Mouse (Mus musculus) limb, embryonic 13.5 days (tissue): Measurements from ENCODE around the gene Chd1l. TPM values are rescaled to one million over a fixed set of nuclear protein-coding genes. Genes with fewer than 3 reads are reported as not detected.

Experiments used
- ATAC-seq: fragments of 200-750 bp; cut with Nextera tagmentation; 2 replicates; pipeline ENCODE4 v1.8.0; 2017; ENCODE audit warnings: low read depth, moderate number of reproducible peaks, moderate TSS enrichment; ENCODE audit not compliant: low FRiP score
- H3K27ac ChIP-seq: fragments of 300-500 bp; sonication (generic); 2 replicates; pipeline ENCODE4 v1.5.1; 2015; ENCODE audit warnings: inconsistent platforms, mild to moderate bottlenecking, moderate library complexity
- H3K27me3 ChIP-seq: fragments of 300-500 bp; sonication (generic); 2 replicates; pipeline ENCODE4 v1.6.1; 2015; ENCODE audit warnings: mild to moderate bottlenecking, inconsistent platforms
- H3K36me3 ChIP-seq: fragments of 300-500 bp; sonication (generic); 2 replicates; pipeline ENCODE4 v1.6.1; 2015; ENCODE audit warnings: inconsistent platforms, mild to moderate bottlenecking, moderate library complexity
- H3K4me1 ChIP-seq: fragments of 300-500 bp; sonication (generic); 2 replicates; pipeline ENCODE4 v1.6.1; 2015; ENCODE audit warnings: inconsistent platforms
- H3K4me2 ChIP-seq: fragments of 300-500 bp; sonication (generic); replicated peaks from 2 replicates; pipeline ENCODE4 v1.6.1; 2015; ENCODE audit warnings: inconsistent platforms, mild to moderate bottlenecking, moderate library complexity
- H3K4me3 ChIP-seq: fragments of 300-500 bp; sonication (generic); 2 replicates; pipeline ENCODE4 v1.5.1; 2015; ENCODE audit warnings: moderate library complexity, mild to moderate bottlenecking, inconsistent platforms
- H3K9ac ChIP-seq: fragments of 300-500 bp; sonication (generic); 2 replicates; pipeline ENCODE4 v1.6.1; 2015; ENCODE audit warnings: mild to moderate bottlenecking, inconsistent platforms
- H3K9me3 ChIP-seq: fragments of 300-500 bp; sonication (generic); 2 replicates; pipeline ENCODE4 v1.6.1; 2016; ENCODE audit warnings: inconsistent platforms
- WGBS: fragments of 180-500 bp; shearing (Covaris S2); methylation state at CpG from one replicate; pipeline ENCODE4 v1.1.7; 2015; 5-methylcytosine and 5-hydroxymethylcytosine counted together
- polyA plus RNA-seq: library from polyadenylated mRNA; unstranded; fragments of >200 nt; fragmentation: Nextera tagmentation; extraction: Ambion mirVana; gene quantifications from 2 replicates; pipeline ENCODE4 v1.2.1, GENCODE M21; 2015

Chd1l gene
- polyA plus RNA-seq, 1 experiment from 2014 or later, result 15.6 TPM

- WGBS, result 86% methylated on average over 5 of the region's 5 CpGs
Observed at GRCm38 (mm10) chr3:97564588-97564987, 45.4 kb downstream of the Chd1l start.

DNA sequence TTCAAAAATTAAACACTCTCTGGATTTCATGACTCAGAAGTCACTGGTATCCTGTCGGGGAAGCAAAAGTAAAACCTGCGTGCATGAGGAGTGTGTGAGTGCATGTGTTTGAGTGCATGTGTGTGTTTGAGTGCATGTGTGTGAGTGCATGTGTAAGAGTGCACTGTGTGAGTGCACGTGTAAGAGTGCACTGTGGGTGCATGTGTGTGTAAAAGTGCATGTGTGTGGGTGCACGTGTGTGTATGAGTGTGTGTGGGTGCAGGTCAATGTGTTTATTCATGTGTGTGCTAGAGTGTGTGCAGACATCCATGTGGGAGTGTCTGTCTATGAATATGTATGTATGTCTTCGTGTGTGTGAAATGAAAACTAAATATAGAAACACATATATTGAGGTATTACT is 51.4 kb downstream of the Chd1l start:
- no peak for ATAC-seq
- Histone ChIP-seq H3K4me1 (no peaks in the 10 kb centered on the region), H3K27ac (no peak overlapping the region), H3K9me3 (no peaks in the 10 kb centered on the region), H3K9ac (no peak overlapping the region), H3K4me3 (no peak overlapping the region), H3K36me3 (peaks cover 14% of the 10 kb centered on the region), H3K27me3 (no peaks in the 10 kb centered on the region), H3K4me2 (no peak overlapping the region)
- WGBS, result 91% methylated on average over 5 of the region's 5 CpGs

More at GRCm38 (mm10) chr3:97564588-97564987, 45.4 kb downstream of the Chd1l start:
- H3K4me3 ChIP-seq, result no peak overlapping the region
- no peak for ATAC-seq
- no peaks in the 10 kb centered on the region for H3K9me3 ChIP-seq
- no peaks in the 10 kb centered on the region for H3K27me3 ChIP-seq
- no peak overlapping the region for H3K9ac ChIP-seq
- H3K27ac ChIP-seq, result no peak overlapping the region
- peaks cover 20% of the 10 kb centered on the region for H3K36me3 ChIP-seq
- no peaks in the 10 kb centered on the region for H3K4me1 ChIP-seq
- no peak overlapping the region for H3K4me2 ChIP-seq

- no peak for ATAC-seq
- Histone ChIP-seq H3K27ac (no peak overlapping the region; the same call in 1 of the 2 replicates), H3K4me2 (no peak overlapping the region), H3K9me3 (no peaks in the 10 kb centered on the region), H3K4me1 (no peaks in the 10 kb centered on the region), H3K4me3 (no peak overlapping the region), H3K9ac (no peak overlapping the region), H3K27me3 (no peaks in the 10 kb centered on the region), H3K36me3 (no peaks in the 10 kb centered on the region)
- 54% methylated on average over 8 of the region's 8 CpGs for WGBS
Observed at GRCm38 (mm10) chr3:97546205-97546604, 63.8 kb downstream of the Chd1l start.

DNA sequence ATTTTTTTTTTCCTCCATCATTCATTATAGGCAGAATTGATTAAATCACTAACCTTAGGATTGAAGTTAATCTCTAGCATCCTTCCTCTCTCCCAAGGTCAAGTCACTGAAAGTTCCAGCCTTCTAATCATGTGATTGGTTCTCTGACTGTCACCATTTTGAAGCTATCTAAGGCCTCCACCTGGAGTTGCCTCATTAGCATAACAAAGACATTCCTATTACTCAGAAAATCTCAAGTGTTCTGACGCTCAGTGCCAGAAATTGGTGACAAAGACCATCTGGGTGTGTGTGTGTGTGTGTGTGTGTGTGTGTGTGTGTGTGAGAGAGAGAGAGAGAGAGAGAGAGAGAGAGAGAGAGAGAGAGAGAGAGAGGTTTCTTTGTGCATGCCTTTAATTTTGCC is 69.8 kb downstream of the Chd1l start:
- no peaks in the 10 kb centered on the region for H3K9me3 ChIP-seq
- no peak overlapping the region for H3K27ac ChIP-seq
- WGBS, result 46% methylated on average over 1 of the region's 1 CpGs

DNA sequence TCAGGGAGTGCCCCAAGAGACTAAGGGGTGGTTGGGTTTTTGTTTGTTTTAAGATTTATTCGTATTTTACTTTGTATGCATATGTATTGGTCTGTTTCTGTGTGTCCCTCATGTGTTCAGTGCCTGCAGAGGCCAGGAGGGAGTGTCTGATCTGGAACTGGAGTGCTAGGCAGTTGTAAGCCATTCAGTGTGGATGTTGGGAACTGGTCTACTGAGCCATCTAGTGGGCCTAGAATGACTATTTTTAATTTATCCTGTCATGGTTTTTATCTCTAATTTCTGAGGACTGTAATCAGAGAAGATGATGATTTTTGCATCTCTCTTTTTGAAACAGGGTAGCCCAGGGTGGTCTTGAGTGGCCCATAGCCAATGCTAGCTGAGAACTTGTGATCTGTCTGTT is 71.4 kb downstream of the Chd1l start:
- no peak overlapping the region for H3K4me2 ChIP-seq
- no peak for ATAC-seq
- no peaks in the 10 kb centered on the region for H3K36me3 ChIP-seq
- no peaks in the 10 kb centered on the region for H3K4me1 ChIP-seq
- H3K27ac ChIP-seq, result no peak overlapping the region
- H3K9me3 ChIP-seq, result no peaks in the 10 kb centered on the region
- no peak overlapping the region for H3K4me3 ChIP-seq
- H3K27me3 ChIP-seq, result no peaks in the 10 kb centered on the region
- H3K9ac ChIP-seq, result no peak overlapping the region
- WGBS, result 67% methylated on average over 1 of the region's 1 CpGs

More for the DNA sequence above, 69.8 kb downstream of the Chd1l start:
- no peaks in the 10 kb centered on the region for H3K4me1 ChIP-seq
- H3K36me3 ChIP-seq, result no peaks in the 10 kb centered on the region
- ATAC-seq, result no peak
- H3K4me2 ChIP-seq, result no peak overlapping the region
- no peaks in the 10 kb centered on the region for H3K27me3 ChIP-seq
- H3K4me3 ChIP-seq, result no peak overlapping the region
- no peak overlapping the region for H3K9ac ChIP-seq

- 78% methylated on average over 2 of the region's 2 CpGs for WGBS
- H3K27ac ChIP-seq, result no peak overlapping the region
- no peak overlapping the region for H3K4me2 ChIP-seq
- H3K9ac ChIP-seq, result no peak overlapping the region
- no peaks in the 10 kb centered on the region for H3K9me3 ChIP-seq
- no peaks in the 10 kb centered on the region for H3K4me1 ChIP-seq
- no peak for ATAC-seq
- H3K36me3 ChIP-seq, result no peaks in the 10 kb centered on the region
- H3K27me3 ChIP-seq, result no peaks in the 10 kb centered on the region
- no peak overlapping the region for H3K4me3 ChIP-seq
Observed at GRCm38 (mm10) chr3:97537006-97537405, 73.0 kb downstream of the Chd1l start.

- Histone ChIP-seq H3K4me3 (no peak overlapping the region), H3K4me1 (no peaks in the 10 kb centered on the region), H3K4me2 (no peak overlapping the region), H3K27me3 (no peaks in the 10 kb centered on the region), H3K27ac (no peak overlapping the region), H3K9ac (no peak overlapping the region), H3K9me3 (no peaks in the 10 kb centered on the region), H3K36me3 (no peaks in the 10 kb centered on the region)
- ATAC-seq, result no peak
- 89% methylated on average over 5 of the region's 5 CpGs for WGBS
Observed at GRCm38 (mm10) chr3:97535660-97536059, 74.3 kb downstream of the Chd1l start.

- H3K4me3 ChIP-seq, result no peak overlapping the region
- no peaks in the 10 kb centered on the region; the same call in 1 of the 2 replicates for H3K9me3 ChIP-seq
- H3K36me3 ChIP-seq, result no peaks in the 10 kb centered on the region
- H3K9ac ChIP-seq, result no peak overlapping the region
- peak overlapping the region; percentile 16; the same call in 1 of the 2 replicates for H3K4me2 ChIP-seq
- 38% methylated on average over 8 of the region's 8 CpGs for WGBS
- no peak for ATAC-seq
- H3K27me3 ChIP-seq, result no peaks in the 10 kb centered on the region
- peaks cover 26% of the 10 kb centered on the region for H3K4me1 ChIP-seq
- H3K27ac ChIP-seq, result no peak overlapping the region
Observed at GRCm38 (mm10) chr3:97525458-97525857, 84.5 kb downstream of the Chd1l start.

- no peak for ATAC-seq
- Histone ChIP-seq H3K27ac (no peak overlapping the region), H3K4me1 (peaks cover 26% of the 10 kb centered on the region), H3K36me3 (no peaks in the 10 kb centered on the region), H3K9ac (no peak overlapping the region), H3K4me3 (no peak overlapping the region), H3K27me3 (no peaks in the 10 kb centered on the region), H3K9me3 (peaks cover 4% of the 10 kb centered on the region; the same call in 1 of the 2 replicates), H3K4me2 (peak overlapping the region; percentile 16; the same call in 1 of the 2 replicates)
- 66% methylated on average over 5 of the region's 5 CpGs for WGBS
Observed at GRCm38 (mm10) chr3:97524835-97525234, 85.2 kb downstream of the Chd1l start.

- Histone ChIP-seq H3K9ac (no peak overlapping the region), H3K9me3 (peaks cover 28% of the 10 kb centered on the region), H3K27ac (no peak overlapping the region), H3K36me3 (no peaks in the 10 kb centered on the region), H3K4me2 (no peak overlapping the region), H3K27me3 (no peaks in the 10 kb centered on the region), H3K4me3 (no peak overlapping the region), H3K4me1 (peaks cover 26% of the 10 kb centered on the region)
- ATAC-seq, result no peak
- WGBS, result 75% methylated on average over 13 of the region's 13 CpGs
Observed at GRCm38 (mm10) chr3:97521946-97522731, 87.9 kb downstream of the Chd1l start.

GRCm38 (mm10) chr3:97519883-97520282 is 90.1 kb downstream of the Chd1l start:
- Histone ChIP-seq H3K36me3 (no peaks in the 10 kb centered on the region), H3K27me3 (no peaks in the 10 kb centered on the region), H3K27ac (no peak overlapping the region), H3K4me2 (no peak overlapping the region), H3K4me1 (peaks cover 16% of the 10 kb centered on the region), H3K9me3 (peaks cover 32% of the 10 kb centered on the region), H3K4me3 (no peak overlapping the region), H3K9ac (no peak overlapping the region)
- 95% methylated on average over 11 of the region's 11 CpGs for WGBS
- no peak for ATAC-seq

DNA sequence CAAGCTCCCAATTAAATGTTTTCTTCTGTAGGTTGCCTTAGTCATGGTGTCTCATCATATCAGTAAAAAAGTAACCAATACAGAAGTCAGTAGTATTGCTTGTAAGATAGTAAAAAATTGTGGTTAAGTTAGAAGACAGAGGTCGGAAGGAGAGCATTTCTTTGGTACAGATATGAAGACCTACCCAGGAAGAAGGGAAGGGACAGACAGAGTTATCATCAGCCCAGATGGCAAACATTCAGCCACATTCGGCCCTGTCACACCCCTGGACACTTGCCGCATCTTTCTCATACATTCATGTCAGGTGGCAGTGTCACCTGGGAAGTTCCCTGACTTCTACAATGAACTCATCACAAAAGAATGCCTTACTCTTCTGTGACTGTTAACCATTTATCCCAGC is 97.7 kb downstream of the Chd1l start:
- H3K27me3 ChIP-seq, result no peaks in the 10 kb centered on the region
- H3K9ac ChIP-seq, result no peak overlapping the region
- no peaks in the 10 kb centered on the region for H3K36me3 ChIP-seq
- 91% methylated on average over 3 of the region's 3 CpGs for WGBS
- H3K4me2 ChIP-seq, result no peak overlapping the region
- peaks cover 5% of the 10 kb centered on the region; the same call in 1 of the 2 replicates for H3K4me1 ChIP-seq
- no peak overlapping the region for H3K27ac ChIP-seq
- ATAC-seq, result no peak
- no peak overlapping the region for H3K4me3 ChIP-seq
- peaks cover 6% of the 10 kb centered on the region; the same call in 1 of the 2 replicates for H3K9me3 ChIP-seq
